Mouse (Mus musculus): ENCODE results near the gene Fbxo33. TPM values are rescaled to one million over a fixed set of nuclear protein-coding genes. Genes with fewer than 3 reads are reported as not detected.

Gene Fbxo33
- polyA plus RNA-seq, 1 experiment from 2014 or later: 8.5 TPM

DNA sequence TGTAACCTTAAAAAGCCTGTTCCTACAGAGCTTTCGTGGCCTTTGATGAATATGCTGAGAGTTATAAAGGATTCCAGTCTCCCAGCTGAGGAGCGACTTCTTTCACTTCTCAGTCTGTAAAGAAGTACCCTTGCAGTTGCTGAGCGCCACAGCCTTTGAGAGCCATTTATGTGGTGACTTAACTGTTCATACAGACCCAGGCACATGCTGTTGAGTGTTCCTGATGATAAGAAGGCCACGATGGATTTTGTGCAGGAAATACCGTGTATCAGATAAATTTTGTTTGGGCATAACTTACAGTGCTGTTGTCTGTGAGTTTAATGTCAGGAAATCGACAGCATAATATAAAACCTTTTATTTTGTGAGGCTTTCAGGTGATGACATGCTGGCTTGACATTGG lies 55.0 kb downstream of the Fbxo33 start:
- ATAC-seq (ENCODE audit: low FRiP score, low TSS enrichment) (no peak), DNase-seq (ENCODE audit: low spot score) (no peak)
- TF ChIP-seq CTCF (IDR thresholded peaks at IDR 0.05; ENCODE audit: low read depth) (no peak), EP300 (optimal IDR thresholded peaks at IDR 0.05) (no peak)
- H3K36me3 ChIP-seq (ENCODE audit: control insufficient read depth, insufficient read depth, low read length): peaks cover 14% of the 10 kb centered on the region
- no peak overlapping the region for H3K9ac ChIP-seq (ENCODE audit: low read length)
- no peak overlapping the region for H3K27ac ChIP-seq (replicated peaks)
- no peaks in the 10 kb centered on the region for H3K27me3 ChIP-seq (ENCODE audit: control insufficient read depth, insufficient read depth, low read length)
- no peaks in the 10 kb centered on the region for H3K9me3 ChIP-seq (ENCODE audit: control insufficient read depth, low read length)
- 86% methylated on average over 6 of the region's 6 CpGs for WGBS
- H3K4me2 ChIP-seq (replicated peaks; ENCODE audit: low read depth): no peak overlapping the region
- no peaks in the 10 kb centered on the region for H3K4me1 ChIP-seq (replicated peaks; ENCODE audit: control insufficient read depth, insufficient read depth)
- no peak overlapping the region for H3K4me3 ChIP-seq (ENCODE audit: low read depth, low read length)

DNA sequence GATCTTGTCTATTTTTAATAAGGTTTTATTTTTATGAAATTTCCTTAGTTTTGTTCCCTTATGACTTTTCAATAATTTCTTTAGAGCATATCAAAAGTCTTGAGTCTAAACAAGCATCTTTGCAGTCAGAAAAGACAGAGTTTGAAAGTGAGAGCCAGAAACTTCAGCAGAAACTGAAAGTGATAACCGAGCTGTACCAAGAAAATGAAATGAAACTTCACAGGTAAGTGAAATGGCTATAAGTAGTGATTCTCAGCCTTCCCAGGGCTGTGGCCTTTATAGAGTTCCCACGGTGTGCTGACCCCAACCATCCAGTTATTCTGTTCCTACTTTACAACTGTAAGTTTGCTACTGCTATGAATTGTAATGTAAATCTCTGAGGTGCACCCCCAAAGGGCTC lies 56.7 kb downstream of the Fbxo33 start:
- Histone ChIP-seq H3K27ac (replicated peaks) (no peak overlapping the region), H3K4me1 (replicated peaks; ENCODE audit: control insufficient read depth, insufficient read depth) (no peaks in the 10 kb centered on the region), H3K27me3 (ENCODE audit: control insufficient read depth, insufficient read depth, low read length) (no peaks in the 10 kb centered on the region), H3K9ac (ENCODE audit: low read length) (no peak overlapping the region), H3K36me3 (ENCODE audit: control insufficient read depth, insufficient read depth, low read length) (peaks cover 22% of the 10 kb centered on the region), H3K4me3 (ENCODE audit: low read depth, low read length) (no peak overlapping the region), H3K9me3 (ENCODE audit: control insufficient read depth, low read length) (no peaks in the 10 kb centered on the region), H3K4me2 (replicated peaks; ENCODE audit: low read depth) (no peak overlapping the region)
- DNase-seq (ENCODE audit: low spot score): no peak
- TF ChIP-seq EP300 (optimal IDR thresholded peaks at IDR 0.05) (no peak), CTCF (IDR thresholded peaks at IDR 0.05; ENCODE audit: low read depth) (no peak)
- ATAC-seq (ENCODE audit: low FRiP score, low TSS enrichment): no peak
- WGBS: 96% methylated on average over 2 of the region's 2 CpGs

DNA sequence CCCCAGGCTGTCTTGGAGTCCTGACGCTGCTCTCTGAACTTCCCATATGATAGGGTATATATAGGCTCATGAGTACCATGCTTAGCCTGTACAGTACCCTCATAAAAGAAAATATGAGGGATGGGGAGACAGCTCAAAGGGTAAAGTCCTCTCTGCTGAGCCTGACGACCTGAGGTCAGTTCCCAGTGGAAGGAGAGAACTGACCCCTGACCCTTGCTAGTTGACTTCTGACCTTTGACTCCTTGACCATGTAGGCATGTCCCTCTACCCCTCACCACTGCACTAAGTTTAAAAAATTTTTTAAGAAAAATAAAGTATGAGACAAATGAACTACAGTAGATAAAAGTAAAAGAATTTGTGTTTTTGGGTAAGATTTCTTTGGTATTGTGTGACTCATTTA lies 58.4 kb downstream of the Fbxo33 start:
- Histone ChIP-seq H3K9me3 (ENCODE audit: control insufficient read depth, low read length) (no peaks in the 10 kb centered on the region), H3K4me2 (replicated peaks; ENCODE audit: low read depth) (no peak overlapping the region), H3K4me1 (replicated peaks; ENCODE audit: control insufficient read depth, insufficient read depth) (no peaks in the 10 kb centered on the region), H3K4me3 (ENCODE audit: low read depth, low read length) (no peak overlapping the region), H3K27me3 (ENCODE audit: control insufficient read depth, insufficient read depth, low read length) (no peaks in the 10 kb centered on the region), H3K27ac (replicated peaks) (no peak overlapping the region), H3K36me3 (ENCODE audit: control insufficient read depth, insufficient read depth, low read length) (peaks cover 24% of the 10 kb centered on the region), H3K9ac (ENCODE audit: low read length) (no peak overlapping the region)
- no peak for DNase-seq (ENCODE audit: low spot score)
- ATAC-seq (ENCODE audit: low FRiP score, low TSS enrichment): no peak
- no peak for TF ChIP-seq EP300 (optimal IDR thresholded peaks at IDR 0.05)
- 65% methylated on average over 2 of the region's 2 CpGs for WGBS

Small RNA genes within 50 kb of the gene (microRNA-seq; reads per million reads assigned to microRNA genes)
- gene Gm27284: not detected

Other genes starting within 250 kb of the Fbxo33 start
- gene Sec23a, start 207.7 kb downstream of the Fbxo33 start, polyA plus RNA-seq (2015; fragmentation: Nextera tagmentation; extraction: Ambion mirVana): 32.4 and 33.7 TPM in 2 replicates
- 14.8 TPM in 2 replicates for gene Gemin2, start 206.3 kb downstream of the Fbxo33 start, polyA plus RNA-seq (2015; fragmentation: Nextera tagmentation; extraction: Ambion mirVana)
- 82.1 and 82.2 TPM in 2 replicates for gene Trappc6b, start 158.3 kb downstream of the Fbxo33 start, polyA plus RNA-seq (2015; fragmentation: Nextera tagmentation; extraction: Ambion mirVana)
- 30.2 and 39.2 TPM in 2 replicates for gene Pnn, start 152.8 kb downstream of the Fbxo33 start, polyA plus RNA-seq (2015; fragmentation: Nextera tagmentation; extraction: Ambion mirVana)
- gene Mia2, start 123.9 kb downstream of the Fbxo33 start, polyA plus RNA-seq (2015; fragmentation: Nextera tagmentation; extraction: Ambion mirVana): 60.1 and 69.4 TPM in 2 replicates

All from stomach, postnatal 0 days (tissue).